Mouse (Mus musculus): ENCODE data around the gene Maff. TPM values are rescaled to one million over a fixed set of nuclear protein-coding genes. Genes with fewer than 3 reads are reported as not detected.
A peak's percentile ranks its signal among the peaks of the same experiment; 100 is the strongest.

The Maff gene
- total RNA-seq, 2 experiments from 2014 or later = 1.4 to 2.6 TPM

GRCm38 (mm10) chr15:79387081-79387480 is 40.7 kb downstream of the Maff start:
- no peak for DNase-seq (ENCODE audit: low spot score in 2 of 2)
- intact Hi-C loops (cut with DNase I) = no loop called here

GRCm38 (mm10) chr15:79387611-79388010 is 41.2 kb downstream of the Maff start:
- no peak for DNase-seq (ENCODE audit: low spot score in 2 of 2)
- intact Hi-C loops (cut with DNase I) = no loop called here

GRCm38 (mm10) chr15:79388171-79388570 is 41.8 kb downstream of the Maff start:
- intact Hi-C loops (cut with DNase I) = no loop called here
- DNase-seq (ENCODE audit: low spot score in 2 of 2) = no peak

DNA sequence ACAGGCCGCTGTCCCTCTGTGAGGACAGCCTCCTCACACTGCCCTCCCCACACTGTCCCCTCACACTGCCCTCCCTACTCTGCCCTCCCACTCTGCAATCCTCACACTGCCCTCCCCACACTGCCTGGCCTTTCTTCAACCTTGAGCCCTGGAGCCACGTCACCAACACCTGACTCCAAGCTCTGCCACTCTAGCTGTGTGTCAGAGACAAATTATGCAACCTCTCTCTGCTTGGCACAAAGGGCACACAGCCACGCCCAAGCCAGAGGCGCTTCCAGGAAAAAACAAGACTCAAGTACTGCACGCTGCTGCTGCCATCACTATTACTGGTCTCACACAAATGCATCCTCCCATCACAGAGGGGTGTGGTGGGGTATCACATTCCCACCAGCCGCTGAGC is 44.0 kb downstream of the Maff start:
- intact Hi-C loops (cut with DNase I) = no loop called here
- no peak for DNase-seq (ENCODE audit: low spot score in 2 of 2)

- peak; percentile 34 to 56 for DNase-seq (ENCODE audit: low spot score in 2 of 2)
- intact Hi-C loops (cut with DNase I) = no loop called here
Observed at GRCm38 (mm10) chr15:79391447-79392093, 45.1 kb downstream of the Maff start.

DNA sequence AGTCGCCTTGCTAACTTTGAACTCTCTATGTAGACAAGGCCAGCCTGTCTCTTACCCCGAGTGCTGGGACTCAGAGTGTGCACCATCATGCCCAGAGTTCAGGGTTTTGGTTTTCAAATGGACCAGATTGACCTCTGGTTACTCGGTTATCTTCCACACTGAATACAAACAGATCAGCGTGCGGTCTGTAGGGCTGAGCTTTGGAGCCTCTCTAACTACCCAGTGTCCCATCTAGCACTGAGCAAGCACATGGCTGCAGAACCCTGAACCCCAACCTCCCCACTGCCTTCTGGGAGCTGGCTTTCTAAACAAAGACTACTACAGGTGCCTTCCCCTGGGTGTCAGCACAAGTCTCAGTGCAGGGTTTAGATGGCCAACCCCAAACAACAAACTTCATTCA is 46.1 kb downstream of the Maff start:
- no peak for DNase-seq (ENCODE audit: low spot score in 2 of 2)
- intact Hi-C loops (cut with DNase I) = no loop called here

GRCm38 (mm10) chr15:79393101-79393500 is 46.7 kb downstream of the Maff start:
- intact Hi-C loops (cut with DNase I) = no loop called here
- DNase-seq (ENCODE audit: low spot score in 2 of 2) = no peak

- intact Hi-C loops (cut with DNase I) = no loop called here
- peak in 1 of 2 experiments; percentile 44 for DNase-seq (ENCODE audit: low spot score in 2 of 2)
Observed at GRCm38 (mm10) chr15:79394842-79395241, 48.4 kb downstream of the Maff start.

DNA sequence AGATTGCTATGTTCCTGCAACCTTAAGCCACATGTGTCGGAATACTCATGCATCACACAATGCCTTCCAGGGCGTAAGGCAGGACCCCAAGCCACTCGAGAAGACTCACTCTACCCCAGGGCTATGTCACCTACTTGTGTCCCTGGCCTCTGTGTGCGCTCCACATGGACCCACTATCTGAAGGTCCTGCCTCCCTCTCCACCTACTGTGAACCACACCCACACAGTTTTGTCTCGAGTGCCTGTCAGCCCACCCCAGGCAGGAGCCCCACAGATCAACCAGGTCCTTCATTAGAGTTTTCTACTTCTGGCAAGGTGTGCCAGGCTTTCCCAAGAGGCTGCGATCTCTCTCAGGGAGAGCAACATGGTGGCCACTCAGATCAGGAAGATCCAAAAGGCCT is 48.9 kb downstream of the Maff start:
- intact Hi-C loops (cut with DNase I) = no loop called here
- DNase-seq (ENCODE audit: low spot score in 2 of 2) = no peak

GRCm38 (mm10) chr15:79396736-79397135 is 50.3 kb downstream of the Maff start:
- DNase-seq (ENCODE audit: low spot score in 2 of 2) = no peak
- intact Hi-C loops (cut with DNase I) = no loop called here

DNA sequence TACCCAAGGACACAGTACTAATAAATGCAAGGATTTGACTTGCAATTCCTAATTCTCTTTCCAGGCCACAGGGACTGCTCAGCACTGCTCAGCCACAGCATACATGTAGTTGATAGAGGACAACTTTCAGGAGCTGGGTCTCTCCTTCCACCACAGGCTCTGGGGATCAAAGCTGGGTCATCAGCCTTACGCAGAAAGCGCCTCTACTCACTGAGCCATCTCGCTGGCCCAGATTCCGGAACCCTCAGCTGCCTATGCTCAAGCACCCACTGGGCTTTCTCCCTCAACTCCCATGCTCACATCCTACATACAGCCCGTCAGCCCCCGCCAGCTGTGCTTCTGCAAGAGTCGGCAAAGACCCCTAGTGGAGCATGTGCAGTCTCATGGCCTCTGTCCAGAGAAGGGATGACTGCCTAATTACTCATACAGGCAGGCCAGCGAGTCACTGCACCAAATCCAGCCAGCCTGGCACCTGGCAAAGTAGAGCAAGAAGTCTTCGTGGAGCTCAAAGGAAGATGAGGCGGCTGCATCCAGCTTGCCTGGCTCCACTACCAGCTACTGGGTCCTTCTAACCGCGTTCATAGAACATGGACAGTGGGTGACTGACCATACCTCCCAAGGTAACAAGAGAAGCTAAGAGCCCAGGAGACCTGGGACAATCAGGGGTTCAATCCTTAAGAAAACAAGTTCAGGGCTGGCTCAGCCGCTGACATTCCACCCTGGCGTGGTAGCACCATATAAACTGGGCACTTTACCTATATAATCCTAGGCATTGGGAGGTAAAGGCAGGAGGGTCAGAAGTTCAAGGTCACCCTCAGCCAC is 53.0 kb downstream of the Maff start:
- intact Hi-C loops (cut with DNase I) = loop anchor here (5.0 kb wide), 2 partner anchors 43 to 68 kb away; no protein-coding TSS in a partner anchor
- DNase-seq (ENCODE audit: low spot score in 2 of 2) = no peak

DNA sequence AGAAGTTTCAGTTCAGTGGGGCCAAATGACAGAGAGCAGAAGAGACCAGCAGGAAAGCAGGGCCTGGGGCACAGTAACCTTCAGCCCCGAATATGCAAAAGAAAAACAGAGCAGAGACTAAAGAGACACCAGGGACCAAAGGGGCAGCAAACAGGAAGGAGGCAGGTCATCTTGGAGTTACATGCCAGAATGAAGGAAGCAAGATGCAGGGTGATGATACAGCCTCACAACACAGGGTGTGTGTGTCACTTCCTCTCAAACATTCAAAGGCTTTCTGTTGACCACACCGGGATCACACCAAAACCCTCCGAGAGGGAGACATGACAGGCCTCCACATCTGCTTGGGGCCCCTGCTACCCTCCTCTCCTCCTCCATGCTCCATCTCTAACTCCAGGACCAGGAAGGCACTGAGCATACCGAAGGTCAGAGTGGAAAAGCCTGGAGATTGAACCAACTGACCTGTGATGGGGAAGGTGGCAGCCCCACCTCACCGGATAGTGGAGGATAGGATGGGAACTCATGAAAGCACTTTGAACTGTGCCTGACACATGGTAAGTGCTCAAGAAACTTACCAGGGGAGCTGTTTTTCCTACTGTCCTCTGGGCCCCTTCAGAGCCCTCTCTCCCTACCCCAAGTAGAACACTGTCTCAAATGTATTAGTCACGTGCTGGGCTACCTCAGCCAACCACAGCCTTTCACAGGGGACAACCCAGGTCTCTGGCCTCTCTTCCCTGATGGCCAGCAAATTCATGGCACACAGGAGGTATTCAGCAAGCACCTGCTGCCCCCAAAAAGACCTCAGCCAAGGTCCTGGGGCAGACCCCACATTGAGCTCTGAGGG is 53.9 kb downstream of the Maff start:
- intact Hi-C loops (cut with DNase I) = loop anchor here (5.0 kb wide), 2 partner anchors 42 to 67 kb away; no protein-coding TSS in a partner anchor

DNA sequence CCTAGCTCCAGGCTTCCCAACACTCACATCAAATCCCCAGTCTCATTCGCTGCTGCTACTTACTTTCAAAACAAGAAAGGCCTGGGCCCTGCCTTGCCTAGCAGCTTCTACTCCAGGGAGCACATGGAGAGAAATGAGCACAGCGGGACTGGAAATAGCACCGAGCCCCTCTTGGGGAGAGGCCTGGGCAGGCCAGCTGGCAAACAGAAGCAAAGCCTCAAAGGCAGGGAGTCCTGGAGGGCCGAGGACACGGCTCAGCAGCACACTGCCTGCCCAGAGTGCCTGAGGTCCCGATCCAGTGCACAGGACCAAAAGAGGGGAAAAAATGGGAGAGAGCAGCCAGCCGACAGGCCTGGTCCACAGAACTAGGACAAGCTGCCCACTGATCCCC is 54.5 kb downstream of the Maff start:
- DNase-seq (ENCODE audit: low spot score in 2 of 2) = no peak
- intact Hi-C loops (cut with DNase I) = loop anchor here (5.0 kb wide), 2 partner anchors 41 to 66 kb away; no protein-coding TSS in a partner anchor

More for the DNA sequence above, 53.9 kb downstream of the Maff start:
- no peak for DNase-seq (ENCODE audit: low spot score in 2 of 2)

DNA sequence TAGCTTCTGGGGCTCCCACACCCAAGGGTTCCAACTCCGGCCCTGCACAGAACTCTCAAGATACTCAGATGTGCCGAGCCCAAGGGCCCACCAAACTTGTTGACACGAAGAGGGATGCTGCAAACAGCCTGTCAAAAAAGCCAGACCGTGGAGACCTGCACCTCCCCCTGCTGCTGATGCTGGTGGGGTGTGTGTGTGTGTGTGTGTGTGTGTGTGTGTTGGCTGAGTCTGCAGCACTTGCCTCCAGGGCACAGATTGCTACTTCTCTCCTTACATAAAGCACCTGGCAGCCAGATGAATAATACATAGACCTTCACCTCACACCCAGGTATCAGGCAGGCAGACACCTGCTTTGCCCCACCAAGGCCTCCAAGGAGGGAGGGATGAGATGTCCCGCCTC is 55.8 kb downstream of the Maff start:
- peak in 1 of 2 experiments; percentile 51 for DNase-seq (ENCODE audit: low spot score in 2 of 2)
- intact Hi-C loops (cut with DNase I) = loop anchor here (5.0 kb wide), 2 partner anchors 40 to 65 kb away; no protein-coding TSS in a partner anchor

GRCm38 (mm10) chr15:79402836-79403762 is 56.7 kb downstream of the Maff start, which contains the start of gene Tmem184b:
Gene Tmem184b (minus strand): TSS chr15:79403569.
- intact Hi-C loops (cut with DNase I) = loop anchor here (5.0 kb wide), 2 partner anchors 39 to 64 kb away; no protein-coding TSS in a partner anchor
- peak; percentile 74 to 89 for DNase-seq (ENCODE audit: low spot score in 2 of 2)

GRCm38 (mm10) chr15:79403763-79404210 is 57.4 kb downstream of the Maff start:
- intact Hi-C loops (cut with DNase I) = loop anchor here (5.0 kb wide), 2 partner anchors 39 to 64 kb away; no protein-coding TSS in a partner anchor
- DNase-seq (ENCODE audit: low spot score in 2 of 2) = no peak

DNA sequence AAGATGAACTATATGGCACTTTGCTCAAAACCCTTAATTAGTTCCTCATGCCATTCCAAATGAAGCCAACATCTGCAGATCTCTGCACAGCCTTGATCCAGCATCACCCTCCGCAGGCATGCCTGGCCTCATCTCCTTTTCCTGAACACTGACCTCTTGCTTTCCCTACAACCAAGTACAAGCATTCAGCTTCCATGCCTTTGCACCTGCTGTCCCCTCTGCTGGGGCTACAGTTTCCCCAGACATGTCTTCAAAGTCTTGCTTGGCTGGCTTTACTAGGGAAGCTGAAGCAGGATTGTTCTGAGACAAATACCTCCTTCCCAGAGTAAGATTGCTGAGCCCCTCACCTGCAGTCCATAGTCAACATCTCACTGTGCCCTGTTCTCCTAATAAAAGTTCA is 57.9 kb downstream of the Maff start:
- no peak for DNase-seq (ENCODE audit: low spot score in 2 of 2)
- intact Hi-C loops (cut with DNase I) = loop anchor here (5.0 kb wide), 2 partner anchors 38 to 63 kb away; no protein-coding TSS in a partner anchor

- intact Hi-C loops (cut with DNase I) = no loop called here
- no peak for DNase-seq (ENCODE audit: low spot score in 2 of 2)
Observed at GRCm38 (mm10) chr15:79406564-79406963, 60.1 kb downstream of the Maff start.

Data from left cerebral cortex, postnatal 14 days (tissue).